Mouse (Mus musculus) brain, embryonic 14.5 days (tissue): ENCODE measurements around the gene Nedd9. TPM values are rescaled to one million over a fixed set of nuclear protein-coding genes. Genes with fewer than 3 reads are reported as not detected.

ENCODE experiments used
- DNase-seq: peaks from one replicate; pipeline ENCODE4 v3.0.0-alpha.2; 2011; ENCODE audit warnings: low read depth
- CTCF ChIP-seq: fragments of 200-500 bp; IDR thresholded peaks from 2 replicates; pipeline ENCODE4 v1.5.1; 2012; ENCODE audit warnings: inconsistent platforms, mild to moderate bottlenecking, moderate library complexity, borderline replicate concordance; ENCODE audit not compliant: insufficient read depth, insufficient read length; ENCODE audit errors: extremely low read depth
- POLR2A ChIP-seq: fragments of 200-500 bp; IDR thresholded peaks from 2 replicates; pipeline ENCODE4 v1.6.1; 2012; ENCODE audit warnings: mild to moderate bottlenecking, inconsistent platforms, borderline replicate concordance; ENCODE audit not compliant: poor library complexity, insufficient read depth, insufficient read length, severe bottlenecking; ENCODE audit errors: extremely low read depth
- polyA plus RNA-seq: library from polyadenylated mRNA; depleted of rRNA; stranded (reverse); fragments of >200 nt; gene quantifications from 2 replicates; pipeline ENCODE4 v1.2.3, GENCODE M21; 2012

Nedd9 gene
- polyA plus RNA-seq, 1 experiment = 14.1 TPM

GRCm38 (mm10) chr13:41467036-41467435 lies 20.1 kb downstream of the Nedd9 start:
- TF ChIP-seq CTCF (no peak), POLR2A (no peak)
- DNase-seq = no peak

- DNase-seq = no peak
- TF ChIP-seq CTCF (no peak), POLR2A (no peak)
Measured at GRCm38 (mm10) chr13:41466616-41467015, 20.5 kb downstream of the Nedd9 start.

GRCm38 (mm10) chr13:41466191-41466590 lies 21.0 kb downstream of the Nedd9 start:
- TF ChIP-seq POLR2A (no peak), CTCF (no peak)
- DNase-seq = no peak

GRCm38 (mm10) chr13:41461418-41461817 lies 25.7 kb downstream of the Nedd9 start:
- DNase-seq = no peak
- TF ChIP-seq POLR2A (no peak), CTCF (no peak)

GRCm38 (mm10) chr13:41459683-41460286 lies 27.4 kb downstream of the Nedd9 start:
- TF ChIP-seq POLR2A (no peak), CTCF (no peak)
- DNase-seq = no peak

- DNase-seq = no peak
- TF ChIP-seq CTCF (no peak), POLR2A (no peak)
Measured at GRCm38 (mm10) chr13:41458709-41459108, 28.5 kb downstream of the Nedd9 start.

GRCm38 (mm10) chr13:41457798-41458390 lies 29.3 kb downstream of the Nedd9 start:
- TF ChIP-seq CTCF (no peak), POLR2A (no peak)
- DNase-seq = peak; percentile 33

- no peak for TF ChIP-seq CTCF
- TF ChIP-seq POLR2A = no peak
- peak; percentile 31 for DNase-seq
Measured at GRCm38 (mm10) chr13:41457030-41457797, 29.9 kb downstream of the Nedd9 start.

GRCm38 (mm10) chr13:41456292-41457029 lies 30.7 kb downstream of the Nedd9 start:
- TF ChIP-seq POLR2A (no peak), CTCF (no peak)
- DNase-seq = peak; percentile 27

GRCm38 (mm10) chr13:41453227-41454193 lies 33.7 kb downstream of the Nedd9 start:
- no peak for DNase-seq
- TF ChIP-seq POLR2A (no peak), CTCF (no peak)
